In the genomic region with DNA sequence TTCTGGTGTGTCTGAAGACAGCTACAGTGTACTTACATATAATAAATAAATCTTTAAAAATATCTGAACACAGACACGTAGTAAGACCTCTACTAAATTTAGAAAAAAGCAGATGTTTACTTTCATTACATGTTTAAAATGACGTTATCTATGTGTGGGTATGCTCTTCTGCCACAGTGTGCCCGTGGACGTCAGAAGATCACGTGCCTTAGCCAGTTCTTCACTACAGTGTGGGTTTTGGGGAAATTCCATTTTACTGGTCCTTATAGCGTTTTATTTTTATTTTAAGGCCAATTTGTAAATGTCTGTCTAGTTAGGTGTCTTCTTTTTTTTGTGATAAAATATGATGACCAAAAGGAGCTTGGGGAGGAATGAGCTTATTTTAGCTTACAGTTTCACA, we compare ENCODE assay signal across 20 mouse cellular contexts. TPM values are rescaled to one million over a fixed set of nuclear protein-coding genes. Genes with fewer than 3 reads are reported as not detected.
DNase-seq lines count a peak whose midpoint lies in the region; ATAC-seq and TF ChIP-seq lines count a peak whose summit lies in the region.
"Had no signal": no experiment of that assay in that cellular context is flagged by ENCODE, and none has a peak within 500 bp of the region (broad histone marks: within the 10 kb centered on the region; RNA-seq: fewer than 3 reads in every experiment).

No protein-coding gene starts in this region.

- H3K79me2 ChIP-seq in CH12.LX (replicated peaks; ENCODE audit: control insufficient read depth, extremely low read depth, insufficient read depth, poor library complexity, severe bottlenecking) = peaks cover 71% of the 10 kb centered on the region

- H3K27me3 ChIP-seq in heart, embryonic 15.5 days = no peaks in the 10 kb centered on the region
- H3K27me3 ChIP-seq in CH12.LX (replicated peaks) = no peaks in the 10 kb centered on the region
- H3K27me3 ChIP-seq: embryonic facial prominence, embryonic 12.5 days; forebrain, embryonic 12.5 days; heart, embryonic 12.5 days; hindbrain, embryonic 15.5 days had no signal

- H3K4me1 ChIP-seq in heart, embryonic 15.5 days (replicated peaks) = peaks cover 28% of the 10 kb centered on the region
- peaks cover 0 to 44% of the 10 kb centered on the region in 2 experiments; a peak in 2 of 4 replicates for H3K4me1 ChIP-seq in CH12.LX (ENCODE audit: control insufficient read depth in 1 of 2, insufficient read depth in 2 of 2)

- in situ Hi-C loops in CH12.LX (cut with MboI; ENCODE audit: low pct_ligation_motif_present, low pct_unique_long_range_greater_than_20kb, low sequenced_read_pairs) = no loop called here

- H3K9me3 ChIP-seq in heart, embryonic 15.5 days (replicated peaks) = no peaks in the 10 kb centered on the region
- peaks cover 7% of the 10 kb centered on the region for H3K9me3 ChIP-seq in CH12.LX (replicated peaks; ENCODE audit: low read length)
- H3K9me3 ChIP-seq: embryonic facial prominence, embryonic 12.5 days; forebrain, embryonic 12.5 days; heart, embryonic 12.5 days; hindbrain, embryonic 15.5 days had no signal

- H3K27ac ChIP-seq in heart, embryonic 15.5 days = 0 out of 2 replicates have a peak overlapping the region, but pooled peaks have one; percentile 68
- H3K27ac ChIP-seq in CH12.LX (ENCODE audit: insufficient read depth, low read depth) = no peak overlapping the region
- H3K27ac ChIP-seq: embryonic facial prominence, embryonic 12.5 days; forebrain, embryonic 12.5 days; hindbrain, embryonic 15.5 days had no signal

- WGBS in heart, embryonic 15.5 days = 82% methylated on average over 6 of the region's 6 CpGs

- no peak for ATAC-seq in heart, embryonic 15.5 days (replicated peaks; ENCODE audit: insufficient number of reproducible peaks, insufficient read depth, low FRiP score, low read depth)
- ATAC-seq in inflammation-experienced regulatory T-cells, adult 6 months = peak; percentile 53

- DNase-seq in heart, adult 9 months (ENCODE audit: low spot score in 2 of 2) = no peak
- DNase-seq in CD4-positive, CD25-positive, alpha-beta regulatory T cell, adult 2 months (ENCODE audit: low read depth, low spot score) = peak; percentile 68
- peak; percentile 44 for DNase-seq in CH12.LX (ENCODE audit: extremely low read depth)
- no peak for DNase-seq in frontal cortex, adult 2 months (ENCODE audit: extremely low spot score in 1 of 2, low spot score in 1 of 2)
- DNase-seq in left cerebral cortex, adult 9 months (ENCODE audit: low spot score in 2 of 2) = no peak
- DNase-seq: adrenal gland, adult 8-10 months; adrenal gland, postnatal 36 days; cerebellum, adult 11-12 months; cerebellum, adult 9-10 months; cerebellum, postnatal 25 days; gastrocnemius, postnatal 36 days; heart, adult 18-20 months; heart, postnatal 36 days; kidney, adult 11 months had no signal

- no peak overlapping the region for H3K4me2 ChIP-seq in heart, embryonic 15.5 days
- H3K4me2 ChIP-seq in CH12.LX (ENCODE audit: insufficient read depth, low read depth, poor library complexity, severe bottlenecking) = no peak overlapping the region
- H3K4me2 ChIP-seq: embryonic facial prominence, embryonic 12.5 days; forebrain, embryonic 12.5 days; heart, embryonic 12.5 days; hindbrain, embryonic 15.5 days had no signal

- no peak overlapping the region for H3K9ac ChIP-seq in heart, embryonic 15.5 days
- no peak overlapping the region for H3K9ac ChIP-seq in CH12.LX (ENCODE audit: insufficient read depth, low read depth)
- H3K9ac ChIP-seq: embryonic facial prominence, embryonic 12.5 days; forebrain, embryonic 12.5 days; heart, embryonic 12.5 days; hindbrain, embryonic 15.5 days had no signal

- dilution Hi-C loops in CH12.LX (cut with MboI; ENCODE audit: extremely low pct_ligation_motif_present, extremely low pct_unique_long_range_greater_than_20kb, low sequenced_read_pairs) = no loop called here

- no peak for TF ChIP-seq CTCF in CH12.LX (conservative IDR thresholded peaks at IDR 0.05 in 1 of 2, IDR thresholded peaks at IDR 0.05 in 1 of 2; ENCODE audit: low read depth in 2 of 2, low read length in 2 of 2)

- no peak overlapping the region for H3K4me3 ChIP-seq in heart, embryonic 15.5 days
- no peak overlapping the region for H3K4me3 ChIP-seq in CH12.LX (replicated peaks in 1 of 3; ENCODE audit: low read depth in 2 of 3, low read length in 2 of 3, poor library complexity in 1 of 3)
- H3K4me3 ChIP-seq: embryonic facial prominence, embryonic 12.5 days; forebrain, embryonic 12.5 days; heart, embryonic 12.5 days; hindbrain, embryonic 15.5 days had no signal

- no peak for TF ChIP-seq POLR2A in CH12.LX (IDR thresholded peaks at IDR 0.05; ENCODE audit: low read depth, low read length)

- no peak for TF ChIP-seq RAD21 in CH12.LX (IDR thresholded peaks at IDR 0.05; ENCODE audit: low read depth, low read length)

- no peak for TF ChIP-seq EP300 in CH12.LX (IDR thresholded peaks at IDR 0.05; ENCODE audit: low read length)

- peaks cover 4% of the 10 kb centered on the region; the same call in 1 of the 2 replicates for H3K36me3 ChIP-seq in heart, embryonic 15.5 days
- peaks cover 23 to 64% of the 10 kb centered on the region in 2 experiments for H3K36me3 ChIP-seq in CH12.LX (replicated peaks in 1 of 2; ENCODE audit: control insufficient read depth in 1 of 2, insufficient read depth in 1 of 2, low read length in 1 of 2)
- H3K36me3 ChIP-seq: hindbrain, embryonic 15.5 days had no signal

TF ChIP-seq in CH12.LX, 34 proteins besides CTCF, POLR2A, EP300 and RAD21:
- no peak for TF ChIP-seq ZMIZ1 (IDR thresholded peaks at IDR 0.05; ENCODE audit: low read depth, low read length)
- TF ChIP-seq PAX5 (IDR thresholded peaks at IDR 0.05; ENCODE audit: low read length) = no peak
- peak; percentile 35; the same call in 1 of the 2 replicates for TF ChIP-seq USF2 (conservative IDR thresholded peaks at IDR 0.05; ENCODE audit: low read depth, low read length)
- no peak for TF ChIP-seq ZNF384 (IDR thresholded peaks at IDR 0.05; ENCODE audit: low read depth, low read length)
- TF ChIP-seq USF1 (IDR thresholded peaks at IDR 0.05; ENCODE audit: low read depth, low read length) = no peak
- no peak for TF ChIP-seq JUN (IDR thresholded peaks at IDR 0.05; ENCODE audit: insufficient read depth, low read depth, low read length)
- no peak for TF ChIP-seq CHD1 (IDR thresholded peaks at IDR 0.05; ENCODE audit: low read depth, low read length)
- no peak for TF ChIP-seq ZC3H11A (IDR thresholded peaks at IDR 0.05; ENCODE audit: low read depth, low read length)
- TF ChIP-seq SMC3 (IDR thresholded peaks at IDR 0.05; ENCODE audit: low read depth, low read length) = no peak
- TF ChIP-seq GABPA (IDR thresholded peaks at IDR 0.05; ENCODE audit: insufficient replicate concordance, low read depth, low read length) = no peak
- TF ChIP-seq IRF4 (IDR thresholded peaks at IDR 0.05; ENCODE audit: low read depth, low read length) = no peak
- no peak for TF ChIP-seq NRF1 (IDR thresholded peaks at IDR 0.05; ENCODE audit: low read depth, low read length)
- no peak for TF ChIP-seq MAX (IDR thresholded peaks at IDR 0.05; ENCODE audit: low read length)
- TF ChIP-seq KAT2A (IDR thresholded peaks at IDR 0.05; ENCODE audit: insufficient replicate concordance, low read length) = no peak
- TF ChIP-seq HCFC1 (IDR thresholded peaks at IDR 0.05; ENCODE audit: low read depth, low read length) = no peak
- TF ChIP-seq MYC (IDR thresholded peaks at IDR 0.05; ENCODE audit: low read depth, low read length) = no peak
- no peak for TF ChIP-seq E2F4 (IDR thresholded peaks at IDR 0.05; ENCODE audit: insufficient replicate concordance, low read depth, low read length)
- no peak for TF ChIP-seq MXI1 (IDR thresholded peaks at IDR 0.05; ENCODE audit: low read depth, low read length)
- TF ChIP-seq CHD2 (IDR thresholded peaks at IDR 0.05; ENCODE audit: low read length) = no peak
- no peak for TF ChIP-seq UBTF (IDR thresholded peaks at IDR 0.05; ENCODE audit: low read depth, low read length)
- peak; percentile 28; the same call in 1 of the 2 replicates for TF ChIP-seq ETS1 (conservative IDR thresholded peaks at IDR 0.05; ENCODE audit: low read depth, low read length)
- peak; percentile 74 for TF ChIP-seq BHLHE40 (IDR thresholded peaks at IDR 0.05; ENCODE audit: low read depth, low read length)
- TF ChIP-seq POLR2AphosphoS2 (IDR thresholded peaks at IDR 0.05; ENCODE audit: low read depth, low read length) = no peak
- TF ChIP-seq NELFE (IDR thresholded peaks at IDR 0.05; ENCODE audit: low read depth, low read length) = no peak
- TF ChIP-seq MAFK (IDR thresholded peaks at IDR 0.05; ENCODE audit: insufficient replicate concordance, low read length) = no peak
TF ChIP-seq in CH12.LX: peak in this region for 3.

RNA-seq across cellular contexts. Expression of gene Dyrk1a, which starts 47.4 kb away (rescaled TPM):
- polyA plus RNA-seq in heart, embryonic 15.5 days (2015; fragmentation: Nextera tagmentation; extraction: Ambion mirVana) = 7.1 and 7.3 TPM in 2 replicates
- 32.4 and 36.1 TPM in 2 replicates for total RNA-seq in CH12.LX (2012; rRNA removed)
- total RNA-seq in CH12.LX (2014; rRNA removed) = 39.2 and 40.4 TPM in 2 replicates
- polyA plus RNA-seq in CH12.LX (2012; ENCODE audit: insufficient read length, low read depth) = 42.9 and 53.7 TPM in 2 replicates
- polyA plus RNA-seq in inflammation-experienced regulatory T-cells, adult 6 months (2017; shearing (Covaris generic)) = 10 to 100 TPM; 22.3 to 29.7 (median 25.2) TPM
- polyA plus RNA-seq in frontal cortex, adult 2 months (2012; rRNA removed) = 44.1 and 47.8 TPM in 2 replicates

Comparison
In these comparisons a context has a peak if more than half of its experiments do, and no peak if none do; other contexts are left out.
1. DNase-seq: peak in CD4-positive, CD25-positive, alpha-beta regulatory T cell, adult 2 months (single experiment) and CH12.LX (single experiment); none in heart, adult 9 months (0 of 2), frontal cortex, adult 2 months (0 of 2) and left cerebral cortex, adult 9 months (0 of 2).